ENCODE assay signal across 6 mouse cellular contexts in the genomic region with DNA sequence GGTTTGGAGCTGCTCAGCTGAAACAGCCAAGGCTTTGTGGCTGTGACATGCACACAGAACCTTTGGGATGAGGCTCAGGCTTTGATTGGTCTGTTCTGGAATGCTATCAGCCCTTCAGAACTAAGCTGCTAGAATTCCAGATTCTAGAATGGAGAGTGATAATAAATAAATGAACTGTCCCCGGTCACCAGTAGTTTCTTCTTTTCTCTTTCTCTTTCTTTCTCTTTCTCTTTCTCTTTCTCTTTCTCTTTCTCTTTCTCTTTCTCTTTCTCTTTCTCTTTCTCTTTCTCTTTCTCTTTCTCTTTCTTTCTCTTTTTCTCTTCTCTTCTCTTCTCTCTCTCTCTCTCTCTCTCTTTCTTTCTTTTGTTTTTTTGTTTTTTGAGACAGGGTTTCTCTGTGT. TPM values are rescaled to one million over a fixed set of nuclear protein-coding genes. Genes with fewer than 3 reads are reported as not detected.
A peak's percentile ranks its signal among the peaks of the same experiment; 100 is the strongest.
DNase-seq lines count a peak whose midpoint lies in the region; ATAC-seq and TF ChIP-seq lines count a peak whose summit lies in the region.
"Not testable (repeated sequence)": the region's sequence is repeated elsewhere in the genome, so short reads cannot be mapped to it uniquely, and the experiment has no call there.

No protein-coding gene starts in this region.

- not testable (repeated sequence) for H3K27ac ChIP-seq in CH12.LX (ENCODE audit: insufficient read depth, low read depth); testis, adult 2 months (ENCODE audit: control insufficient read depth, insufficient read depth, low read depth, low read length)
- H3K27ac ChIP-seq in liver, embryonic 13.5 days = peak overlapping the region; percentile 85; the same call in 1 of the 2 replicates
- H3K27ac ChIP-seq in liver, embryonic 15.5 days (replicated peaks) = peak overlapping the region; percentile 2

- H3K9ac ChIP-seq in CH12.LX (ENCODE audit: insufficient read depth, low read depth); liver, embryonic 15.5 days: not testable (repeated sequence)
- H3K9ac ChIP-seq in liver, embryonic 13.5 days = 0 out of 2 replicates have a peak overlapping the region, but pooled peaks have one; percentile 31

- TF ChIP-seq POLR2A in CH12.LX (IDR thresholded peaks at IDR 0.05; ENCODE audit: low read depth, low read length); testis, adult 2 months (IDR thresholded peaks at IDR 0.05; ENCODE audit: control insufficient read depth, low read depth, low read length): not testable (repeated sequence)

- not testable (repeated sequence) for TF ChIP-seq EP300 in CH12.LX (IDR thresholded peaks at IDR 0.05; ENCODE audit: low read length)

- H3K79me2 ChIP-seq in CH12.LX (replicated peaks; ENCODE audit: control insufficient read depth, extremely low read depth, insufficient read depth, poor library complexity, severe bottlenecking) = peaks cover 10% of the 10 kb centered on the region

- H3K36me3 ChIP-seq in CH12.LX (replicated peaks in 1 of 2; ENCODE audit: control insufficient read depth in 1 of 2, insufficient read depth in 1 of 2, low read length in 1 of 2) = peaks cover 0 to 13% of the 10 kb centered on the region in 2 experiments
- H3K36me3 ChIP-seq in liver, embryonic 13.5 days = peaks cover 36% of the 10 kb centered on the region
- peaks cover 34% of the 10 kb centered on the region for H3K36me3 ChIP-seq in liver, embryonic 15.5 days (replicated peaks)
- H3K36me3 ChIP-seq in megakaryocyte, embryonic 14.5 days (replicated peaks; ENCODE audit: low read length) = peaks cover 49% of the 10 kb centered on the region
- H3K36me3 ChIP-seq in testis, adult 2 months (ENCODE audit: control insufficient read depth, insufficient read depth, low read length) = not testable (repeated sequence)

- H3K27me3 ChIP-seq in CH12.LX (replicated peaks); liver, embryonic 13.5 days; liver, embryonic 15.5 days; megakaryocyte, embryonic 14.5 days (replicated peaks); testis, adult 2 months (ENCODE audit: control insufficient read depth, insufficient read depth, low read length): not testable (repeated sequence)

- not testable (repeated sequence) for H3K9me3 ChIP-seq in CH12.LX (replicated peaks; ENCODE audit: low read length); liver, embryonic 13.5 days (replicated peaks); liver, embryonic 15.5 days (replicated peaks); megakaryocyte, embryonic 14.5 days

- H3K4me1 ChIP-seq in CH12.LX (ENCODE audit: control insufficient read depth in 1 of 2, insufficient read depth in 2 of 2) = peaks cover 17 to 49% of the 10 kb centered on the region in 2 experiments
- peaks cover 90% of the 10 kb centered on the region for H3K4me1 ChIP-seq in liver, embryonic 13.5 days (replicated peaks)
- H3K4me1 ChIP-seq in liver, embryonic 15.5 days (replicated peaks) = peaks cover 83% of the 10 kb centered on the region
- peaks cover 81% of the 10 kb centered on the region for H3K4me1 ChIP-seq in megakaryocyte, embryonic 14.5 days
- H3K4me1 ChIP-seq in testis, adult 2 months (ENCODE audit: control insufficient read depth, insufficient read depth, low read length) = not testable (repeated sequence)

- DNase-seq in CH12.LX (ENCODE audit: extremely low read depth); liver, embryonic 13.5 days: not testable (repeated sequence)

- H3K4me3 ChIP-seq in CH12.LX (replicated peaks in 1 of 3; ENCODE audit: low read depth in 2 of 3, low read length in 2 of 3, poor library complexity in 1 of 3); liver, embryonic 13.5 days (replicated peaks); liver, embryonic 15.5 days (replicated peaks): not testable (repeated sequence)
- peak overlapping the region; percentile 35 for H3K4me3 ChIP-seq in megakaryocyte, embryonic 14.5 days (replicated peaks)
- peak overlapping the region; percentile 70 for H3K4me3 ChIP-seq in testis, adult 2 months (ENCODE audit: control insufficient read depth, low read depth, low read length)

- not testable (repeated sequence) for TF ChIP-seq RAD21 in CH12.LX (IDR thresholded peaks at IDR 0.05; ENCODE audit: low read depth, low read length)

- peak; percentile 28 for ATAC-seq in inflammation-experienced regulatory T-cells, adult 6 months
- ATAC-seq in liver, embryonic 13.5 days (ENCODE audit: low read depth); liver, embryonic 15.5 days (ENCODE audit: insufficient read depth): not testable (repeated sequence)

- in situ Hi-C loops in CH12.LX (cut with MboI; ENCODE audit: low pct_ligation_motif_present, low pct_unique_long_range_greater_than_20kb, low sequenced_read_pairs) = loop anchor here (5.0 kb wide), 1 partner anchor 40 kb away; no protein-coding TSS in a partner anchor

- peak overlapping the region; percentile 30; the same call in 1 of the 2 replicates for H3K4me2 ChIP-seq in CH12.LX (ENCODE audit: insufficient read depth, low read depth, poor library complexity, severe bottlenecking)
- H3K4me2 ChIP-seq in liver, embryonic 13.5 days = peak overlapping the region; percentile 41
- peak overlapping the region; percentile 6; the same call in 1 of the 2 replicates for H3K4me2 ChIP-seq in liver, embryonic 15.5 days

- not testable (repeated sequence) for TF ChIP-seq CTCF in CH12.LX (conservative IDR thresholded peaks at IDR 0.05 in 1 of 2, IDR thresholded peaks at IDR 0.05 in 1 of 2; ENCODE audit: low read depth in 2 of 2, low read length in 2 of 2); testis, adult 2 months (IDR thresholded peaks at IDR 0.05; ENCODE audit: control insufficient read depth, insufficient read depth, insufficient replicate concordance, low read depth, low read length)

- WGBS in liver, embryonic 13.5 days (ENCODE audit: insufficient replicate concordance) = 76% methylated on average over 1 of the region's 1 CpGs
- WGBS in liver, embryonic 15.5 days (ENCODE audit: insufficient replicate concordance) = 92% methylated on average over 1 of the region's 1 CpGs

- dilution Hi-C loops in CH12.LX (cut with MboI; ENCODE audit: extremely low pct_ligation_motif_present, extremely low pct_unique_long_range_greater_than_20kb, low sequenced_read_pairs) = not testable (repeated sequence)

TF ChIP-seq in CH12.LX, 34 proteins besides CTCF, POLR2A, EP300 and RAD21:
- TF ChIP-seq ETS1 (conservative IDR thresholded peaks at IDR 0.05; ENCODE audit: low read depth, low read length) = peak; percentile 89

RNA-seq across cellular contexts. Expression of a gene that starts 7.3 kb away (rescaled TPM):
- 6.8 and 7.8 TPM in 2 replicates for total RNA-seq in CH12.LX (2012; rRNA removed)
- total RNA-seq in CH12.LX (2014; rRNA removed) = 0.89 and 2.1 TPM in 2 replicates
- polyA plus RNA-seq in CH12.LX (2012; ENCODE audit: insufficient read length, low read depth) = 4.3 and 6.0 TPM in 2 replicates
- polyA plus RNA-seq in inflammation-experienced regulatory T-cells, adult 6 months (2017; shearing (Covaris generic)) = 1 to 10 TPM; 4.4 to 8.7 (median 8.2) TPM
- 6.9 and 7.6 TPM in 2 replicates for polyA plus RNA-seq in liver, embryonic 13.5 days (2015; fragmentation: Nextera tagmentation; extraction: Ambion mirVana)
- 10.1 and 12.0 TPM in 2 replicates for polyA plus RNA-seq in liver, embryonic 15.5 days (2015; fragmentation: Nextera tagmentation; extraction: Ambion mirVana)
- polyA plus RNA-seq in megakaryocyte, embryonic 14.5 days (2012; ENCODE audit: insufficient read depth, low replicate concordance) = 8.6 and 14.0 TPM in 2 replicates
- polyA plus RNA-seq in testis, adult 2 months (2012; rRNA removed) = 41.3 and 41.8 TPM in 2 replicates

RNA-seq across cellular contexts. Expression of a gene that starts 23.0 kb away (rescaled TPM):
- total RNA-seq in CH12.LX (2012; rRNA removed) (2,694 and 2,801 TPM in 2 replicates), CH12.LX (2014; rRNA removed) (2,433 and 2,576 TPM in 2 replicates)
- 2,607 and 2,835 TPM in 2 replicates for polyA plus RNA-seq in CH12.LX (2012; ENCODE audit: insufficient read length, low read depth)
- polyA plus RNA-seq in inflammation-experienced regulatory T-cells, adult 6 months (2017; shearing (Covaris generic)) = 1,000 to 10,000 TPM; 1,376 to 1,988 (median 1,894) TPM
- polyA plus RNA-seq in liver, embryonic 13.5 days (2015; fragmentation: Nextera tagmentation; extraction: Ambion mirVana) = 556 and 610 TPM in 2 replicates
- 294 and 338 TPM in 2 replicates for polyA plus RNA-seq in liver, embryonic 15.5 days (2015; fragmentation: Nextera tagmentation; extraction: Ambion mirVana)
- polyA plus RNA-seq in megakaryocyte, embryonic 14.5 days (2012; ENCODE audit: insufficient read depth, low replicate concordance) = 95.5 and 547 TPM in 2 replicates
- 84.3 and 103 TPM in 2 replicates for polyA plus RNA-seq in testis, adult 2 months (2012; rRNA removed)

RNA-seq across cellular contexts. Expression of a gene that starts 36.1 kb away (rescaled TPM):
- total RNA-seq in CH12.LX (2012; rRNA removed) (44.6 and 52.2 TPM in 2 replicates), CH12.LX (2014; rRNA removed) (29.4 and 33.2 TPM in 2 replicates)
- polyA plus RNA-seq in CH12.LX (2012; ENCODE audit: insufficient read length, low read depth) = 62.1 and 62.8 TPM in 2 replicates
- polyA plus RNA-seq in inflammation-experienced regulatory T-cells, adult 6 months (2017; shearing (Covaris generic)) = 10 to 100 TPM in 2 of 3 experiments, 1 to 10 TPM in 1; 9.8 to 16.6 (median 13.3) TPM
- polyA plus RNA-seq in liver, embryonic 13.5 days (2015; fragmentation: Nextera tagmentation; extraction: Ambion mirVana) = 12.5 TPM in 2 replicates
- polyA plus RNA-seq in liver, embryonic 15.5 days (2015; fragmentation: Nextera tagmentation; extraction: Ambion mirVana) = 9.1 and 9.2 TPM in 2 replicates
- 45.4 and 67.9 TPM in 2 replicates for polyA plus RNA-seq in megakaryocyte, embryonic 14.5 days (2012; ENCODE audit: insufficient read depth, low replicate concordance)
- polyA plus RNA-seq in testis, adult 2 months (2012; rRNA removed) = 6.2 and 6.9 TPM in 2 replicates
